Mouse (Mus musculus): ENCODE data around the gene Vill.

DNA sequence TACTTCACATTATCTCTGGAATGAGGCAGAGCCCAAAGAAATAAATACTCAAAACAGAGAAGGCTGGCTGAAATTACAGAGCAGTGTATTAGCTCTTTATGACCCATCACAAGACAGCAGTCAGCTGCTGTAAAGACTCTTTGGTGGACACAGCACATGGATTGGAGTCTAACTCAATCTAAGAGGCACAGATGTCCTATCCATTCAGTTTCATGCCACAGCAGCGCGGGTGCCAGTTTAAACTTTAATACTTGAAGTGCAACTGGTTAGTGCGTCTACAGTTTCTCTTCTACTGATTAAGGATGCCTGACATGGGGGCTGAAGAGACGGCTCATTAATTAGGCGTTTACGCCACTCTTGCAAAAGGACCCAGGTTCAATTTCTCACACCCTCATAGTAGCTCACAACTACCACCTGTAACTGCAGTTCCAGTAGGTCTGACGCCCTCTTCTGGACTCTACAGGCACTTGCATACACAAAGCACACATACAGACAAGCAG is 26.7 kb upstream of the Vill start:
- TF ChIP-seq CTCF (IDR thresholded peaks at IDR 0.05; ENCODE audit: borderline replicate concordance, control insufficient read depth, extremely low read depth, insufficient read depth, low read length, poor library complexity) = no peak
- TF ChIP-seq POLR2A (IDR thresholded peaks at IDR 0.05; ENCODE audit: control insufficient read depth, extremely low read depth, insufficient read depth, low read length, poor library complexity) = no peak

All from thymus, adult 2 months (tissue).